Mouse (Mus musculus) left cerebral cortex, postnatal 14 days (tissue): ENCODE measurements around the gene Emilin3. TPM values are rescaled to one million over a fixed set of nuclear protein-coding genes. Genes with fewer than 3 reads are reported as not detected.
A peak's percentile ranks its signal among the peaks of the same experiment; 100 is the strongest.
"Not testable (repeated sequence)": the region's sequence is repeated elsewhere in the genome, so short reads cannot be mapped to it uniquely, and the experiment has no call there.

Source experiments
- DNase-seq, 2 experiments: peaks; one replicate each; pipeline ENCODE4 v3.0.0; 2021 to 2022; ENCODE audit warnings: low spot score in 2 of 2, mixed read lengths in 1 of 2
- intact Hi-C: fragments of 180-260 bp; cut with DNase I; formaldehyde crosslinking; loops from one replicate; pipeline ENCODE4 v1.15.1; 2025
- long read RNA-seq, 2 experiments: library from polyadenylated mRNA; stranded (forward); transcript quantifications; one replicate each; pipeline ENCODE4 v2.0.0; 2021
- total RNA-seq, 2 experiments: library from RNA; stranded (reverse); gene quantifications; 2 replicates each; pipeline ENCODE4 v1.2.3; 2021

The Emilin3 gene
- total RNA-seq, result under 1 TPM; 0.35 to 0.57 TPM
- long read RNA-seq, experiment 1, result 0 reads
- long read RNA-seq, experiment 2, result 0 reads

DNA sequence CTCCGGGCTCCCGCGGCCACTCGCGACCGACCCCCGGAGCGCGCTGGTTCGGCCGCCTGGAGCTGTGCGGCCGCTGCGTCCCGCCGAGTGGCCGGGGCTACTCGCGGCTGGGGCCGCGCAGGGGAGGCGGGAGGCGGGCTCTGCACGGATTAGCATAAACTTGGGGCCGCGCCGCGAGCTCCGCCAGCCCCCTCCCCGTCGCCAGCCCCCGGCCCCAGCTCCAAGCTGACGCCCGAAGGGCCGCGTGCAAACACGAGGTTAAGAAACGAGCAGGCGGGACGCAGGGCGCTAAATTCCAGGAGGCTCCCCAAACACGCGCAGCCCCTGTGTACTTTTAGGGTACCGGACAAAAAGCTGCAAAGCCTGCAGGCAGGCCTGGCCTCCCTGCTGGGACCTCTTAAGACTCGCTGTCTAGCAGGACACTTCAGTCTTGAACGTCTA is at the start of gene Emilin3:
Gene Emilin3, minus strand, starts transcription at position 98 of the 441 bp plus-strand sequence.
- DNase-seq, result no peak
- intact Hi-C loops, result no loop called here

DNA sequence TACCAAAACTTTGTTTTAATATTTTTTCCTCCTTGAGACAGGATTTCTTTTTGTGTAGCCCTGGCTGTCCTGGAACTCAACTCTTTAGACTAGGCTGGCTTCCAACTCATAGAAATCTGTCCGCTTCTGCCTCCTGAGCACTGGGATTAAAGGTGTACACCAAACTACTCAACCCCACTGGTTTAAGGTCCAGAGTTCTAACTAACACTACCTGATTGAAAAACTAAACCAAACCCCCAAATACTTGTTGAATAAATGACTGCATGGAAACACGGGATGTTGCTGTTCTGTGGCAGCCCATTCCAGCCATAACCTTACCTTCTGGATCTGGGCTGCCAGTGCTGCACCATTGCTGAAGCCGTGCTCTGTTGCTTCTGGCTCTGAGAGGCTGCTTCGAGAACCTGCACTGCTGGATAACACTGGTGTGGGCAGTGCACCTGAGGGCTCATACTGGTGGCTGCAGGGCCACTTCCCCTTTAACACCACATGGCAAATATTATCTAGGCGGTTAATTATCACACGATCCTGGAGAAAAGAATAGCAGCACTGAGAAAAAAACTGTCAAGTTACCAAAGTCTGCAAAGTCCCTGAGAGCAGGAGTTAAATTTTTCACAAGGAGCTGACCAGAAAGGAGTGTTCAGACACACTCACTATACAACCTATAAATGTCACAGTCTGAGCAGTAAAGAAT is 49.0 kb upstream of the Emilin3 start:
- DNase-seq, result no peak
- intact Hi-C loops, result no loop called here

DNA sequence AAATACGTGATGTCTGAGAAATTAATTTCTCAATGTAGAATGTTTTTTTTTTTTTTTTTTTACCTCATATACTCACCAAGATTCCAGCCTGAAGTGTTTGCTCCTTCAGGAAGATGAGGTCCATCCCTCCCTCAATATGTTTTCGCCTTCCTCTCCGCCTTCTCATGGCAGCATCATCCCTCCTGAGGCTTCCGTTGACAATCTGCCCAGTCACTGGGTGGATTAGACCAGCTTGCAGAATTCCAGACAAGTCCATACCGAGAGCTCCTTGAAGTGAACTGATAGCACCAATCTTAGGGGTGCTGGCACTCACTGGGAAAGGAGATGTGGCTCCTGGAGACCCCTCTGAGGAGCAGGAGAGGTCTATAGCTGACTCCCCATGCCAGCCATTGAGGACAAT is 47.8 kb upstream of the Emilin3 start:
- DNase-seq, result no peak
- intact Hi-C loops, result no loop called here

DNA sequence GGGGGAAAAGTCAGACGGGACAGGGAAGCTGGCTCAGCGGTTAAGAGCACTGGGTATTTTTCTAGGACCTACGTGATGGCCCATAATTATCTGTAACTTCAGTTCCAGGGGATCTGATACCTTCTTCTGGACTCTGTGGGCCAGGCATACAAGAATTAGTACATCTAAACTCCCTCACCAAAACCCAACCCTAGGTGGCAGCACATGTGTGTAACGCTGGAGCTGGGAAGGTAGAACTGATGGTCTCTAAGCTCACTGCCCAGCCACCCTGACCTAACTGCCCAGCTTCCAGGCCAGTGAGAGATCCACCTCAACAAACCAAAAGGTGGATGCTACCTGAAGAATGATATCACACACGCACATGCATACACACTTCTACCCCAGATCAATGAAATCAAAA is 46.6 kb upstream of the Emilin3 start:
- intact Hi-C loops, result no loop called here
- no peak for DNase-seq

DNA sequence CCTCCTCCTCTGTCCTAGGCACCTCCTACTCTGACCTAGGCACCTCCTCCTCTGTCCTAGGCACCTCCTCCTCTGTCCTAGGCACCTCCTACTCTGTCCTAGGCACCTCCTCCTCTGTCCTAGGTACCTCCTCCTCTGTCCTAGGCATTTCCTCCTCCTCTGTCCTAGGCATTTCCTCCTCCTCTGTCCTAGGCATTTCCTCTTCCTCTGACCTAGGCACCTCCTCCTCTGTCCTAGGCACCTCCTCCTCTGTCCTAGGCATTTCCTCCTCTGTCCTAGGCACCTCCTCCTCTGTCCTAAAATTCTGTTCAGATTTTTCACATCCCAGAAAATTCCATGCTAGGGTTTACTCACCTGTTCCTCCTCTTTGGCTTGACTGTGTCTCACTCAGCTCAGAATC is 45.7 kb upstream of the Emilin3 start:
- DNase-seq, intact Hi-C loops: not testable (repeated sequence)

DNA sequence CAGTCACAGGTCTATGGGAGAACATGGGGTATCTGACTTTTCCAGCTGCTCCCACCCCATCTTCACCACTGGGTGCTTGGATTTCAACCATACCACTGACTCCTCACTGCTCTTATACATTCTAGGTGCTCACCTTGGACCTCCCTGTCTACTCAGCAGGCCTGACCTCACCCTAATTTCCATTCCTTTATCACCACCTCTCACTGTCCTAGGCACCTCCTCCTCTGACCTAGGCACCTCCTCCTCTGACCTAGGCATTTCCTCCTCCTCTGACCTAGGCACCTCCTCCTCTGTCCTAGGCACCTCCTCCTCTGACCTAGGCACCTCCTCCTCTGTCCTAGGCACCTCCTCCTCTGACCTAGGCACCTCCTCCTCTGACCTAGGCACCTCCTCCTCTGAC is 45.2 kb upstream of the Emilin3 start:
- intact Hi-C loops, DNase-seq: not testable (repeated sequence)

DNA sequence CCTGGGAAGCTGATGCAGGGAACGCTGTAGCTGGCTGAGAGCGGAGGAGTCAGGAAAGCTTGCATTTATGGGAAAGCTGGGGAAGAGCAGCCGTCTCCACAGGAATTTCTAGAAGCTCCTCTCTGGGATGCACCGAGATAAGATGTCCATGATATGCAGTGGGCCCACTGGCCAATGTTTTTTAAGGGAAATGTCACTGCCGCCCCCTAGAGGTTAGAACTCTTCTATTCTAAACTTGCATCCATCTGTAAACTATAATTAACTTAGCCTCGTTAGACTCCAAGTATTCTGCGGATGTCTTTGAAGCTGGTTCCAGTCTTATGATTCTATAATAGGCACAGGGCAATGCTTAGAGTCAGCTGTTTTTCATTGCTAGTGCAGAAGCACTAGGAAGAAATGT is 43.2 kb upstream of the Emilin3 start:
- intact Hi-C loops, result no loop called here
- peak; percentile 70 to 86 for DNase-seq

DNA sequence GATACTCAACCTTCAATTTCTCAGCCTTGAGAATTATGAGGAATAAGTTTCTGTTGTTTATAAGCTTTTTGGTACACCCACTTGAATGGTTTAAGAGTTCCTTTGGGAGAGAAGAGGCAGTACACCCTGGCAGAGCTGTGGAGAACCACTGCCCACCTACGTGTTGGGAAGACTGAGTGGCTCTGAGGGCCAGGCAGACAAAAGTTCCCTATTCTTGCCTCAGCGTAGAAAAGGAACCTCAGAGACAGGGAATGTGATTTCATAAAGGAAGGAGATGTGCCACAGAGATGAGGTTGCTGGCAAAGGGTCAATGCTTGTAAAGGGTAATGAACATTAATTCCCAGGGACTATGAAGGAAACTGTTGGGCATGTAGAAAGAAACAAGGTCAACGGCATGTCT is 42.4 kb upstream of the Emilin3 start:
- no peak for DNase-seq

DNA sequence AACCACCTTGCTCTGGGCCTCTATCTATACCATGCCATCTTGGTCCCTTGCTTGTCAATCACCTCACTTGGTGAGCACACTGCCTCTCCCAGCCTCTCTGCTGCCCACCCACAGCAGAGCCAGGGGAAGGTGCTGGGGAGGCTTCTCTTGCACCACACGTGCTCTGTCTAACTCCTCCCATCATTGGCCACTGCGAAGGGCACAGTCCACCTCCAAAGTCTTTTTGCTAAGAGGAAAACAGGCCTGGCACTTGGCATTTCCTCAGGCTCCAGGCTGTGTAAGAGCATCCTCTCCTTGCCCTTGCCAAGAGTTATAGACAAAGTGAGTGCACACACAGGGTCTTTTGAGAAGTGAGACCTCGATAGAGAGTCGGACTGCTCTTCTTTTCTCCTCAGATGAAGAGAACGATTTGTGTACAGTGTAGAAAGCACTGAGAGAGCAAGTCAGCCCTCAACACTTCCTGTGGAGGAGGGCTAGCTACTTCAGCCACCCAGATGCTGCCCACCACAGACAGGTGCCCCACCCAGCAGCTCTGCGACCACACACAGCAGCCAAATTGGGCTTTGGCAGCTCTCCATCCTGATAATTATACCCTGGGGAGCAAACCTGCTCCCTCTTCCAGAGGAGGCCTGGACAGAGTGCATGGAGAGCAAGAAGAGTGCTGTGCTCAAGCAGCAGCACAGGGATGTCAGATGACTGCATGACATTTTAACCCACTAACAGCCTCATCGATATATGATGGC is 41.2 kb upstream of the Emilin3 start:
- no peak for DNase-seq
- intact Hi-C loops, result no loop called here

More for the DNA sequence above, 42.4 kb upstream of the Emilin3 start:
- intact Hi-C loops, result no loop called here

DNA sequence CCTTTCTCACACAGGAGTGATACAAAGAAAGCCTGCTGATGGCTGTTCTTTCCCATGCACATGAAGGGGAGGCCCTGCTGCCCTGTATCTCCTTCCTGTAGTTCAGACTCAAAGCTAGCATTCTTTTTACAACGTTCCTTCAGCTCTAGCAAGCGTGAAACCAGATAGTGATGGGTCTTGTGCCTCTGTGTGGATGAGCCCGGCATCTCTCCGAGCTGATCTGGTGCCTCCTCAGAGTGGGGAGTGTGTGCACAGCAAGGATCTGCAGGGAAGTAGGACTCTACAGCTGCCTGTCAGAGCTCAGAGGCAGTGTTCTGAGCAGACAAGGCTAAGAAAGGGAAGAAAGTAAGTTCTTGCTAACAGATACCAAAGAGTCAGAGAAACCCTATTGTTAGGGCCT is 39.5 kb upstream of the Emilin3 start:
- DNase-seq, result peak in 1 of 2 experiments; percentile 31
- intact Hi-C loops, result no loop called here

DNA sequence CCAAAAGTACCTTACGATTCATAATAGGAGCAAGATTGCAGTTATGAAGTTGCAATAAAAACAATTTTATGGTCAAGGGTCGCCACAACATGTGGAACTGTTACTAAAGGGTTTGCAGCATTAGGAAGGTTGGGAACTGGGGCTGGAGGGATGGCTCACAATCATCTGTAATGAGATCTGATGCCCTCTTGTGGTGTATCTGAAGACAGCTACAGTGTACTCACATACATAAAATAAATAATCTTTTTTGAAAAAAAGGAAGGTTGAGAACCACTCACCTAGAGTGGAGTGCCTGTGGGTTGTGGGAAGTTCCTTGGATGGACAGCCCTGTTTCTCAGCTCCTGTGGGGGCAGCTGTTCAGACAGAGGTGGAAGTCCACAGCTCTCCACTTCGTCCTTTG is 30.3 kb upstream of the Emilin3 start:
- no peak for DNase-seq
- intact Hi-C loops, result no loop called here

DNA sequence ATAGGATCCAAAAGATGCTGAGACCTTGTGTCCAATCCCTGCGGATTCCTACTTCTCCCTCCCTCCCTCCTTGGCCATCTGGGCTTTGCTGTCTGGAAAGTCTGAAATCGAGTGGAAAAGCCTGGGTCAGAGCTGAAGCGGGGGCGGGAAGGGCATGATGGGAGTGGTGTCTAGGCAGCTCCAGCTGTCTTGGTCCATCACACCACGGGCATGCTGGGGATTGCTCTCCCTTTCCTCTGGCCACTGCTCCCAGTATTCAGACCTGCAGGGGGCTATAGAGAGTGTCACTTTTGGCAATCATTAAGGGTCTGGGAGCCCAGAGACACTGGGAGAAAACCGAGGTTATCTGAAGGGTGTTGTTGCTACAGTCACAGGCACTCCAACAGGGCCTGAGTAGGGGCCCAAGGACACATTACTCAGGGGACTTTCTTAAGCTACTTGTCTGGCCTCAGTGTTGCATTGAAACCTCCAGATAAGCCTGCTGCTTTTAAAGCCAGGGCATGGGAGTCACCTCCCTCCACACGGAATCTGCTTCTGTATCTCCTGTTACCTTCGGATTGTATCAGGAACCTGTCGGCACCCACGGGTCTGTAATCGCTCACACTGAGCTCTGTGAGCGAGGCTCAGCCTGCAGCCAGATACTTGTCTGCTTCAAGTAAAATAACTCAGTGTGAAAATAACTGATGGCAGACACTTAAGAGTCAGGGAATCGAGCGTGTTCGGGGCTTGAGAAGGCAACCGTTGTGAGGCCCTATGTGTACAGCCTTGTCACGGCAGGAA is 29.0 kb upstream of the Emilin3 start:
- no peak for DNase-seq
- intact Hi-C loops, result no loop called here

DNA sequence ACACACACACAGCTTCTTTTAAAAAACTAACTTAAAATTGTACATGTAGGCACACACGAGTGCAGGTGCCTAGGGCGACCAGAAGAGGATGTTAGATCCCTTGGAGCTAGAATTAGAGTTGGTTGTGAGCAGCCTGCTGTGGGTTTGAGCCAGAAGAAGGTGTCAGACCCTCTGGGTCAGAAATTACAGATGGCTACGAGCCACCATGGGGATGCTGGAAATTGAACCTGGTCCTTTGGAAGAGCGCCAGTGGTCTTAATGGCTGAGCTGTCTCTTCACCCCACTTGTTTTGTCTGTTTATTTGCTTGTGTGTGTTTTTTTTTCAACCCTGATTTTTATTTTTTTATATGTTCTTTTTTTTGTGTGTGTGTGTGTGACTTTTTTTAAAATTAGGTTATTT is 22.3 kb upstream of the Emilin3 start:
- intact Hi-C loops, result no loop called here
- no peak for DNase-seq

DNA sequence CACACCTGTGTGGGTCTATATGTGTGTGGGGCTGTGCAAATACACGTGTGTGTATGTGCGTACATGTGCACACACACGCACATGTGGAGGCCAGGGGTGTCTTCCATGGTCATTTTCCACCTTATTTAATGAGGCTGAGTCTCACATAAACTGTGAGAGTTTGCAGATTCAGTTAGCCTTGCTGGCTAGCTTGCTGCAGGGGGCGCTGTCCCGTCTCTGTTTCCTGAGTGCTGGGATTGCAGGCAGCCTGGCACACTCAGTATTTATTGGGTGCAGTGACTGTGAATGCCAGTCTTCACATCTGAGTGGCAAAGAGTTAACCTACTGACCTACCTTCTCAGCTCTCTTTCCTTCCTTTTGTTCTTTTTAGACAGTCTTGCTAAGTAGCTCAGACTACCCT is 21.8 kb upstream of the Emilin3 start:
- DNase-seq, result no peak
- intact Hi-C loops, result no loop called here

DNA sequence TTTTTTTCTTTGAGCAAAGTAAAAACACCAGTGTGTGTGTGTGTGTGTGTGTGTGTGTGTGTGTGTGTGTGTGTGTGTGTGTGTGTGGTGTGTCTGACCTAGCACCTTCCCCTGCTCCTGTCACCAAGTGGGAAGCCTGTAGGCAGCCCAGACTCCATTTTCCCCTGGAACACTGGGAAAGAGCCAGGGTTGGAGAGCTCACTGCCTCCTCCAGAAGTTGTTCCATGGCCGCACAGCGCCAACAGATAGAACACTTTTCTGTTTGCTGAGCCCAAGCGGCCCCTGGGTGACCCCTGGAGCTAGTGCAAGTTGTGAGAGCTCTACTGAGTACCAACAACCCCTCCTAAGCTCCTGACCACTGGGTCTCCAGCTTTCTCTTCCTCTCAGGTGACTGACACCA is 20.9 kb upstream of the Emilin3 start:
- intact Hi-C loops, result no loop called here
- DNase-seq, result no peak

DNA sequence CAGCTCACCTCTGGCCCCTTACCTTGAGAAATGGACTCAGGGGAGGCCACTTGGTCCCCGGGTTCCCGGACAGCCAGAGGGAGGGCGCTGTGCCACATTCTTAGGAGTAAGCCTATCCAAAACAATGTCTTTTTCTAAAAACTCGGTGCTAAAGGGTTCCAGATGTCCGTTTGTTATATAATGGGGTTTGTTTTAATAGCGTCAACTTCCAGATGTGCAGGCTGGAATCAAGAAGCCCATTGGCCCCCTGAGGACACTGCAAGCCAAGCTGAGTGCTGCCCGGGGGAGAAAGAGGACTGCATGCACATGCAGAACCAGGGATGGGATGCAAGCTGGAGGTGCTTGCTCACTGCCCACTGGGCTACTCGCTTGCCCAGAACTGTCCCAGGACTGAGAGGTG is 20.2 kb upstream of the Emilin3 start:
- intact Hi-C loops, result no loop called here
- no peak for DNase-seq

DNA sequence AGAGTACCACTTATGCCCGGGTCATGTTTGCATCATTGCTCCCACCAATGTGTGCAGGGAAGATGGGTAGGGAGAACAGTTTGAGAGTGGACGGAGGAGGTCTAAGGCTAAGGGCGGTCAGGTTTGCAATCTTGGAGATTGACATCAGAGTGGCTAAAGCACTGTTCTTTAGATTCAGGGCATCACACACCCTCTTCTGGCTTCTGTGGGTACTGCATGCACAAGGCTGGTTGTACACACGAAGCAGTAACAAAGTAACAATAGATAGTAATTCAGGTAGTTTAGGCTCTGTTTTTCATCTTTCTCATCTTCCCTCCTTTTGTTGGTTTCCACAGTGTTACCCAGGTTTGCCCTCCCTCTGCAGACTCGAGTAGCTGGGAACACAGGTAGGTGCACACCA is 19.2 kb upstream of the Emilin3 start:
- DNase-seq, result no peak

DNA sequence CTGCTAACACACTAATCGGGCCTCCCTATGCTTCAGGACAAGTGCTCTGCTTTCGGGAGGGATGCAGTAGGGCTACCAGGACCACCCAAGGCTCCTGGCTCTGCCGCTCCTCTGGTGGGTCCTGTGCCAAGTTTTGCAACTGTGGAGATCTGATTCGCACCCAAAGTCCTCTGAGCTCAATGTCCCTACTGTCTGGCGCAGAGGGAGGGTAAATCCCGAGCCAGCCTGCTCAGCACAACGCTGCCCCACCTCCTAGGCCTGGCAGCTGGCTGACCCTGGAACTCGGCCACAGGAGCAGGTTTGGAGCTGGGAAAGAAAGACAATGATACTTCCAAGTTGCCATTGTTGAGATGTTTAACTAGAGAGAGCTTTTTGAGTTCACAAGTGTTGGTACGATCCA is 13.1 kb upstream of the Emilin3 start:
- intact Hi-C loops, result no loop called here
- peak in 1 of 2 experiments; percentile 36 for DNase-seq

More for the DNA sequence above, 19.2 kb upstream of the Emilin3 start:
- intact Hi-C loops, result no loop called here

DNA sequence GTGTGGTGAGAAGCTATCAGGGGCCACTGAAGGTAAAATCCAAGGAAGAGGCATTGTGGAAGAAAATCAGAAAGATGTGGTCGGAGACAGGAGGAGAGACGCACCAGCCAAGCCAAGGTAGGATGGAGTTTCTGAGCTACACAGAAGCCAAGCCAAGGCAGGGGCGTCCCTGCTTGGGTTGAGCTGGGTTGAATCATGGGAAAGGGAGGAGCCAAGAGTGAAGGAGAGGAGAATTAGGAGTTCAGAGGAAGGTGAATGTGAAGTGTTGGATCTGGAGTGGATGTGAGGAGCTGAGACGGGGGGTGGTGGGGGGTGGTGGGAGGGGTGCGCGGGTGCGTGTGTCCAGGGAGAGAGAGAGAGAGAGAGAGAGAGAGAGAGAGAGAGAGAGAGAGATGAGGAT is 9.2 kb upstream of the Emilin3 start:
- intact Hi-C loops, result no loop called here
- DNase-seq, result no peak

DNA sequence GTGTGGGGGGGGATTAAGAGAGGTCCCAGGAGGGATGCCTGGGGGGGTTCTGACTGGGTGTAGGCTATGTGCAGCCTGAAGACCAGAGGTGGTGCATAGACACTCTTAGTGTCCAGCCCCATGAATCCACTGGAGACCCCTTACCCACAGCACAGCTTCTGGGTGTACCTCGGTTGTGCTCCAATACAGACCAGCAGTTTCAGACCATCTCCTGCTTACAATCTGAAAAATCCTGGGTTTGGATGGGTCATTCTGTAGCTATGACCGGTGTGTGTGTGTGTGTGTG is 6.7 kb upstream of the Emilin3 start:
- intact Hi-C loops, result no loop called here
- DNase-seq, result no peak
